Mouse (Mus musculus) heart, postnatal 14 days (tissue): ENCODE measurements around the gene Nfia. TPM values are rescaled to one million over a fixed set of nuclear protein-coding genes. Genes with fewer than 3 reads are reported as not detected.

Source experiments
- DNase-seq, 2 experiments: peaks; one replicate each; pipeline ENCODE4 v3.0.0; 2021 to 2022
- intact Hi-C: fragments of 180-260 bp; cut with DNase I; formaldehyde crosslinking; loops from one replicate; pipeline ENCODE4 v1.15.1; 2025
- total RNA-seq, 2 experiments: library from RNA; stranded (reverse); gene quantifications; 2 replicates each; pipeline ENCODE4 v1.2.3; 2021

Gene Nfia
- total RNA-seq, 2 experiments from 2014 or later: 159 to 170 TPM

- intact Hi-C loops: no loop called here
Measured at GRCm38 (mm10) chr4:97829336-97830050, 57.0 kb downstream of the Nfia start.

DNA sequence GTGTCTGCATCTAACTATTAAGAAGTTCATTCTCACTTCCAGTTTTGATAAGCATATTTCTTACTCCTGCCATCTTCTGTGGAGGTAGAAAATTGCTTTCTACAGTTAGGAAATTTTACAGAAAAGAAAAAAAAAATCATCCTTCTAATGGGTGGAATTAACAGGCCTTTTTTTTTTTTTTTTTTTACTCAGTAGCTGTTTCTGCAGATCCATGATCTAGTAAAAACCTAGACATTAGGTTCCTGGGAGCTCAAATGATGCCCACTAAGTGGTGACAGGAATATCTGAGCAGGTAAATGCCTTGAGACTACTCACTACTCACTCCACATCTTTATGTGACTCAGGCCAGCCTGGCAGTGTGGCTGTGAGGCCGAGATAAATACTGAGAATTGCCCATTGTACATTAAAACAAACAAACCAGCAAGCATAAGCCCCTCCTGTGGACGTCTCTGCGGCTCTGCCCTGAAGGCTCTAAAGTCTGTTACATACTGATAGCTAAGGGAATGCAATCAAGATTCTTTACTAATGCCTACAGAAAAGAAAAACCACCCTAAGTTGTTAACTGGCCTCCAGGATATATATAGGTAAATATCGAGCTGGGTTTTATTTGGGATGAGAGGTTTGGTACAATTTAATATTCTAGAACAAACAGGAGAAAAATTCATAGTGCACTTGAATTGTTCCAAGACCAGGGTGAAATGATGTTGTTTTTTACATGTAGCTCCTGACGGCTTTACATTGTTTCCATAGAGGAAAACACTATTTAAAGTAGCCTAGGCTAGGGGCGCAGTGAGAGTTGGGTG lies 57.7 kb downstream of the Nfia start:
- intact Hi-C loops: no loop called here
- DNase-seq: no peak

More at GRCm38 (mm10) chr4:97829336-97830050, 57.0 kb downstream of the Nfia start:
- no peak for DNase-seq

- intact Hi-C loops: no loop called here
- DNase-seq: no peak
Measured at GRCm38 (mm10) chr4:97830935-97831608, 58.5 kb downstream of the Nfia start.

GRCm38 (mm10) chr4:97831611-97832278 lies 59.2 kb downstream of the Nfia start:
- intact Hi-C loops: no loop called here

DNA sequence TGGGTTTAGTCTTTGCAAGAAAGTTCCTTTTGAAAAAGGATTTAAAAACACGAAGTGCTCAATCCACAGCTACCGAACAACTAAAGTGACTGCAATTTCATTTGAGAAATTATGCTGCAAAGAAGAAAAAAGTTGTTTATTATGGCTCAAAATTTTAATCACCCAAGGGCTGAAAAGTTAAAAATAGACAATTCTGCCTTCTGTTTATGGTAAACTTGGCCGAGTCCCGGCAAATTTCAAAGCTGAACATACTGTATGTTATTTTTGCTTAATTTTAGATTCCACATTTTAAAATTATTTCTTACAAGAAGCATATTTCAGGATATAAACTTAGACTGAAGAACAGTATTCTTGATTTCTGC lies 59.7 kb downstream of the Nfia start:
- intact Hi-C loops: no loop called here

More at GRCm38 (mm10) chr4:97831611-97832278, 59.2 kb downstream of the Nfia start:
- no peak for DNase-seq

GRCm38 (mm10) chr4:97836812-97837211 lies 64.3 kb downstream of the Nfia start:
- DNase-seq: no peak
- intact Hi-C loops: no loop called here

More for the DNA sequence above, 59.7 kb downstream of the Nfia start:
- no peak for DNase-seq

DNA sequence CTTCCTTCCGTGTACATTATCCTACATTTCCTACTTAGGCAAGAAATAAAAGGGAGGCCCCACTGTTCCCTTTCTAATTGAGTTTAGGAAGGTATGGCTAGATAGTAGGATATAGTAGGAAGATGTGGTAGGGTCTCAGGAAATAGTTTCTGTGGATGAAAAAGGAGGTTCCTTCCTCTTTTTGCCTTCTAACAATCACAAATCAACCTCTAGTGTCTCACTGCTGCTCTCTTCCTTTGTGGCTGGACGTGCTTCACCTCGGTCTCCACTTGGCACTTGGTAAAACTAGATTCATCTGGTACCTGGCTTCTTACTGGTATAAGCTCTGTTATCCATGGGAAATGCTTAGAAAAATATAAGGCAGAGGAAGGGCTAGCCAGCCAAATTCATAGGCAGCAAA lies 65.2 kb downstream of the Nfia start:
- intact Hi-C loops: no loop called here

DNA sequence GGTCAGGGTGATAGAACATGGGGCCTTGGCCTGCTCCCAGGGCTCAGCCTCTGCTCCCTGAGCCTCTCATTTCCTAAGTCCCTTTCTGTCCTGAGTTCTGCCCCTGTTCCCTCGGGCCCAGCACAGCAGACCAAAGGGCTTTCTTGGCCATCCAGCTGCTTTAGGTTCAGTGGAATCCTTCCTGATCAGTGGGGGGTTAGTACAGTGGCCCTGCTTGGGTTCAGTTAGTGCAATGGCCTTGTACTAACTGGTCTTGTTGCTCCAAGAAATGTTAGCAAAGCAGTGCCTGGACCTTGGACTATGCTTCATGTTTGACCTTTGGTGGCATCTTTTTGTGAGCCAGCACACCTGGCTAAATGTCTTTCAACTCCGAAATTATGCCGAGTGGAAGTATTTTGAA lies 66.1 kb downstream of the Nfia start:
- no peak for DNase-seq
- intact Hi-C loops: no loop called here

More for the DNA sequence above, 65.2 kb downstream of the Nfia start:
- no peak for DNase-seq

DNA sequence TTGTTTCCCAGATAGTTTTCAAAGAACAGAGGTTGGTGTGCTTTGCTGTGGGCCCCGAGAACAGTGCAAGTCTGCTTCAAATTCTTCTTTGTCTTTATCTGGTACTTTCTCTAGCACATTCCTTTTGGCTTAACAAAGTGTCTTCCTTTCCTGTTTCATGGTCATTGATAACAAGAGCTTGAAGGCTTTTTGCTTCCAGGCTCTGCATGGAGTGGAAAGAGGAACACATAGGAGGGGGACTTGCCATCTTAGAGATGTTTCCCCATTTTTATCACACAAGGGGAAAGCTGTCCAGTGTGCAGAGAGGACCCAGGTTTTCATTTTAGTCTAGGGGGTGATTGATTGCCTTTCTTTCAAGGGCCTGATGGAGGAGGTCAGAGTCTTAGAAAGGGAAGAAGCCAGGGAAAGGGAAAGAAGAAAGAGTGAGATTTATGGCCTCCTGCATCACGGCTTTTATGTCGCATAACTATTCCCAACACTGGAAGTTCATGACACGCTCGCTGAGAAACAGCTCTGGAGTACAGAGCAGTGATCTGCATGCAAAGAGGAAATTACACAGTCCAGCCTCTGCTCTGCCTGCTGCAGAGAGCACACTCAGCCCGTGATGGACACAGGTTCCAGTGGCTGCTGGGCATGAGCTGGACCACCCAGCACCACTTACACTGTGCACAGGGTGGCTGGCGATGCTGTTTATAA lies 67.0 kb downstream of the Nfia start:
- intact Hi-C loops: no loop called here
- no peak for DNase-seq

DNA sequence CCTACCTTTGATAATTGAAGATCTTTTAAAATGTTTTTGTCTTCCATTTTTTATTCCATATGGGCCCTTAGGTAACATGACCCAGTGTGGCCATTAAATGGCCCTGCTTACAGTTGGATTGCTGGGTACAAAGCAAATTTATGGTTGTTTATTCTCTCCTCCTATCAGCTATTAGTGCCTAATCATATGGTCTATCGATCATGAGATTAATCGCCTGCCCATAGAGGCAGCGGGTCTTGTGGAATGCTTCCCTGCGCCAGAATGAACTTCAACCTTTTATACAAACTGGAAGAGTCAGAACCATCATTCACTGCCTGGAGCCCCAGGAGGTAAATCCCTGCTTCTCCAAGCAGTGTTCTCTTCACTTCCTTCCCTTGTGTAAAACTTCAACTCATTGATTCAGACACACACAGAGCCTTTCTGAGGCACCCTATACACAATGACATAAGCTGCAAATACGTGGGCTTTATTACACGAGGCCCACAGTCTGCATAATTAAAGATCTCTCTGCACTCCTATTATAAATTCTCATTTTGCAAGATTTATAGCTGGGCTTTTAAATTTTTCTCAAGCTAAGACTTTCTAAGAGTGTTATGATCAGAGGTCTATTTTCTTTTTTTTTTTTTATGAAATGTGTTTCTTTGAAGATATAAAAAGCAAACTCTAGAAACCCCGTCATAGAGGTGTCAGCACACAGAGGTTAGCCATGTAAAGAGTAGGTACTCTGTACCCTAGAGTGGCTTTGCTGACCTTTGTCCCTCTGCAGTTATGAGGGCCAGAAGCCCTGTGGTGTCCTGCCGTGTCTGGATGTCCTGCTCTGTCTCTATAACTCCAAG lies 67.9 kb downstream of the Nfia start:
- DNase-seq: no peak
- intact Hi-C loops: no loop called here

DNA sequence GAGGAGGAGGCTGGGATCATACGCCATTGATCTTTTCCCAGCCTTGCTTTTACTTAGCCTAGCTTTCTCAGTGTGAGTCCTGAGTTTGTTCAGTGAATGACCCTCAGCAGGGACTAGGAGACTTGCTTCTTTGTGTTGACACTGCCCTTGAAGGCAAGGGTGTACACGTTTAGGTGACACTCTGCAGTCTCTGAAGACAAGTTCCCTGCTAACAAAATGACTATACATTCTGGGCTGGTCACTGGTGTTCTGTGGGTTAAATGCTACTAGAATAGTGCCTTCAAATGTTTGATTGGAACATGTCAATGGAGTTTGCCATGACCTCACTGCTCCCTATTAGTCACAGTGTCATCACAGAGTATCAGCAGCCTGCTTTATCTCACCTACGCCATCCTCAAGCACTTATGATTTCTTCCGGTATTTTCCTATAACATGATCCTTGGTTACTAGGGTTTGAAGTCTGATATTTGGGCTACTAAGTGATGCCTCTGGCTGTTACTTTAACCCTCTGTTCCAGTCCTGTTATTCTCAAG lies 68.6 kb downstream of the Nfia start:
- intact Hi-C loops: no loop called here
- DNase-seq: no peak

- intact Hi-C loops: no loop called here
- DNase-seq: no peak
Measured at GRCm38 (mm10) chr4:97841745-97842144, 69.2 kb downstream of the Nfia start.

DNA sequence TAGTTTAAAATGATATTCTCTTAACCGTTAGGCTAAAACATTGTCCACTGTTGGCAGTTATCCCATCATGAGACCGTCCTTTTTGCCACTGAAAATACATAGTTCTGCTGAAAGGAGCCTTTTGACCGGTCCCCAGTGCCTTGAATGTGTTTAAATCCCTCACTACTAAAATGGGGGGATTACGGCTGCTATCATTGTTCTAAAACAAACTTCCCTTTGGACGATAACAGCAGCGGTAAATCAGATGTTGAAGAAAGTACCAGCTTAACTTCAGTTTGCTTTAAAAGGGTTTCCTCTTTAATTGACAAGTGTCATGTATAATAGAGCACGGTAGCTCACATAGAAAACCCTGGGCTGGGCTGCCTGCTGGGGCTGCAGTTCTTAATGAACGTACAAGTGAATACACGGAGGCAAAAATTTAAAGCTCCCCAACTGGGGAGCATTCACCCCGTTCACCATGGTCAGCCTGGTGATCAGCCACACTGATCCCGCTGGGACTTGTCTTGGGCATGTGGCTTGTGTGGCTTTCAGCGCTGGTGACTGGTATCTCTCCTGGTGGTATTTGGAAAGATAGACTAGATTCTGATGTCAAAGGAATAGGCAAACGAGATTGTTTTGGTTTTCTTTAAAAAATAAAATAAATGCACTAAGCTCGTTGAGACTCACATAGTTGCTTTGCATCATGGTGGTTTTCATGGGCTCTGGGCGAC lies 71.6 kb downstream of the Nfia start:
- intact Hi-C loops: no loop called here

GRCm38 (mm10) chr4:97844899-97845298 lies 72.4 kb downstream of the Nfia start:
- intact Hi-C loops: no loop called here
- no peak for DNase-seq

More for the DNA sequence above, 71.6 kb downstream of the Nfia start:
- DNase-seq: no peak

DNA sequence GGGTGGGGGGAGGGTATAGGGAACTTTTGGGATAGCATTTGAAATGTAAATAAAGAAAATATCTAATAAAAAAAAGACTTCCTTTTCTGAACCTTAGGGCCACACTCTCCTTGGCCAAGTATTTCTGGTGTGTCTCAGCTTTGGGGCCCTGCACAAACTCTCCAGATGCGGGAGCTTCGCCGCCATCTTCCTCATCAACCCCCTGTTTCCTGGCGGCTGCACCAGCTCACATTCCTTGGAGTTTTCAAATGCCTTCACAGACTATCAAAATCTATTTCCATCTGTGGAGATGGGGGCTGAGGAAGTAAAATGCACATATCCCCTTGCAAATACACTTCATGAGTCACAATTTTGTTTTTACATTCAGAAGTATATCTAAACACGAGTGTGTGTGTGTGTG lies 75.1 kb downstream of the Nfia start:
- DNase-seq: no peak
- intact Hi-C loops: no loop called here

DNA sequence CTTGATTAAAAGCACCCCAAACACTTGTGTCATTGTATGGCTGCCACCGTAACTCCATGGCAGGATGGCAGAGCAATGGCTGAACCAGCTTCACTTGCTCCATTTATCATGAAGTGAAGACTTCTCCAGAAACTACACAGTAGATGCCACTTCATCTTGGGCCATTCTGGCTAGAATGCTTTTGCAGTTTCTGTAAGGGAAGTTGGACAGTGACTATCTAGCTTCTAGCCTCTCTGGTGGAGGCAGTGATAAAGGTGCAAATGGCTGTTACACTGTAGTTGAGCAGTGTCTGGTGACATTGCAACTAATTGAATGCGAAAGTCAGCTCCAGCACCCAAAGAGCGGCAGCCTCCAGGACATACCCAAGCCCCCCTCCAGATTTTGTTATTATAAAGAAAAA lies 78.5 kb downstream of the Nfia start:
- DNase-seq: no peak
- intact Hi-C loops: no loop called here

- intact Hi-C loops: no loop called here
- DNase-seq: no peak
Measured at GRCm38 (mm10) chr4:97851698-97852097, 79.2 kb downstream of the Nfia start.

GRCm38 (mm10) chr4:97852626-97853025 lies 80.1 kb downstream of the Nfia start:
- intact Hi-C loops: no loop called here
- no peak for DNase-seq
